Mouse (Mus musculus) CH12.LX (cell line): ENCODE data around the gene Fkbp11. TPM values are rescaled to one million over a fixed set of nuclear protein-coding genes. Genes with fewer than 3 reads are reported as not detected.

Experiments
- DNase-seq: peaks from one replicate; pipeline ENCODE4 v3.0.0-alpha.2; 2013; ENCODE audit errors: extremely low read depth
- H3K27ac ChIP-seq: 2 replicates; pipeline ENCODE4 v1.5.1; 2012; ENCODE audit warnings: low read depth, mild to moderate bottlenecking, control low read depth, moderate library complexity; ENCODE audit not compliant: insufficient read depth
- H3K27me3 ChIP-seq: replicated peaks from 2 replicates; pipeline ENCODE3; 2012; ENCODE audit warnings: inconsistent platforms
- H3K36me3 ChIP-seq, 2 experiments: replicated peaks in 1 of 2; 2 replicates each; pipeline versions ENCODE3 to v1.6.1; 2012; ENCODE audit warnings: inconsistent platforms in 1 of 2, low read length in 1 of 2, mild to moderate bottlenecking in 1 of 2, mixed read lengths in 1 of 2, moderate library complexity in 1 of 2; ENCODE audit not compliant: control insufficient read depth in 1 of 2, insufficient read depth in 1 of 2
- H3K4me1 ChIP-seq, 2 experiments: 2 replicates each; pipeline ENCODE4 v1.6.1; 2012; ENCODE audit warnings: inconsistent platforms in 1 of 2, moderate library complexity in 1 of 2; ENCODE audit not compliant: insufficient read depth in 2 of 2, control insufficient read depth in 1 of 2
- H3K4me2 ChIP-seq: 2 replicates; pipeline ENCODE4 v1.6.1; 2012; ENCODE audit warnings: low read depth, mild to moderate bottlenecking, control low read depth; ENCODE audit not compliant: poor library complexity, insufficient read depth, severe bottlenecking
- H3K4me3 ChIP-seq, 3 experiments: fragments of 150-350 bp in 1 of 3; sonication (generic) in 1 of 3; replicated peaks in 1 of 3; 2 replicates each; pipeline versions ENCODE3 to v1.5.1; 2011 to 2012; ENCODE audit warnings: low read depth in 2 of 3, low read length in 2 of 3, mild to moderate bottlenecking in 2 of 3, moderate library complexity in 2 of 3, control low read depth in 1 of 3, improper control_type of control experiment in 1 of 3, inconsistent platforms in 1 of 3, mixed read lengths in 1 of 3; ENCODE audit not compliant: poor library complexity in 1 of 3
- H3K79me2 ChIP-seq: replicated peaks from 2 replicates; pipeline ENCODE4 v1.6.1; 2012; ENCODE audit warnings: mild to moderate bottlenecking, moderate library complexity; ENCODE audit not compliant: control insufficient read depth, poor library complexity, insufficient read depth, severe bottlenecking; ENCODE audit errors: extremely low read depth
- H3K9ac ChIP-seq: 2 replicates; pipeline ENCODE4 v1.6.1; 2012; ENCODE audit warnings: low read depth, mild to moderate bottlenecking, control low read depth, moderate library complexity; ENCODE audit not compliant: insufficient read depth
- H3K9me3 ChIP-seq: replicated peaks from 2 replicates; pipeline ENCODE3; 2012; ENCODE audit warnings: low read length, inconsistent platforms, mixed read lengths
- BHLHE40 ChIP-seq: IDR thresholded peaks from 2 replicates; pipeline ENCODE4 v1.6.1; 2011; ENCODE audit warnings: mild to moderate bottlenecking, low read depth, low read length, improper control_type of control experiment
- CHD1 ChIP-seq: IDR thresholded peaks from 2 replicates; pipeline ENCODE4 v1.6.1; 2012; ENCODE audit warnings: low read depth, low read length, improper control_type of control experiment, inconsistent platforms
- E2F4 ChIP-seq: IDR thresholded peaks from 2 replicates; pipeline ENCODE4 v1.6.1; 2011; ENCODE audit warnings: low read depth, low read length, improper control_type of control experiment; ENCODE audit not compliant: insufficient replicate concordance
- ELF1 ChIP-seq: IDR thresholded peaks from 2 replicates; pipeline ENCODE4 v1.6.1; 2014; ENCODE audit warnings: low read depth, mild to moderate bottlenecking, inconsistent platforms, low read length, improper control_type of control experiment
- EP300 ChIP-seq: IDR thresholded peaks from 2 replicates; pipeline ENCODE4 v1.6.1; 2011; ENCODE audit warnings: low read length, improper control_type of control experiment
- ETS1 ChIP-seq: conservative IDR thresholded peaks from 2 replicates; pipeline ENCODE4 v1.6.1; 2012; ENCODE audit warnings: low read depth, mild to moderate bottlenecking, inconsistent platforms, low read length, improper control_type of control experiment, moderate library complexity
- GABPA ChIP-seq: IDR thresholded peaks from 2 replicates; pipeline ENCODE4 v1.6.1; 2012; ENCODE audit warnings: low read depth, low read length, improper control_type of control experiment, inconsistent platforms; ENCODE audit not compliant: insufficient replicate concordance
- KAT2A ChIP-seq: IDR thresholded peaks from 2 replicates; pipeline ENCODE4 v1.6.1; 2012; ENCODE audit warnings: low read length, improper control_type of control experiment, inconsistent platforms; ENCODE audit not compliant: insufficient replicate concordance
- MAX ChIP-seq: IDR thresholded peaks from 2 replicates; pipeline ENCODE4 v1.6.1; 2011; ENCODE audit warnings: low read length, improper control_type of control experiment
- MAZ ChIP-seq: IDR thresholded peaks from 2 replicates; pipeline ENCODE4 v1.6.1; 2012; ENCODE audit warnings: low read depth, mild to moderate bottlenecking, inconsistent platforms, low read length, improper control_type of control experiment, moderate library complexity
- MXI1 ChIP-seq: IDR thresholded peaks from 2 replicates; pipeline ENCODE4 v1.6.1; 2011; ENCODE audit warnings: mild to moderate bottlenecking, low read depth, low read length, improper control_type of control experiment
- POLR2AphosphoS2 ChIP-seq: IDR thresholded peaks from 2 replicates; pipeline ENCODE4 v1.6.1; 2011; ENCODE audit warnings: low read depth, low read length, improper control_type of control experiment
- RAD21 ChIP-seq: IDR thresholded peaks from 2 replicates; pipeline ENCODE4 v1.6.1; 2011; ENCODE audit warnings: low read depth, mild to moderate bottlenecking, low read length, improper control_type of control experiment, moderate library complexity
- SIN3A ChIP-seq: IDR thresholded peaks from 2 replicates; pipeline ENCODE4 v1.6.1; 2012; ENCODE audit warnings: low read length, improper control_type of control experiment, inconsistent platforms
- TCF12 ChIP-seq: IDR thresholded peaks from 2 replicates; pipeline ENCODE4 v1.6.1; 2014; ENCODE audit warnings: low read depth, mild to moderate bottlenecking, inconsistent platforms, low read length, improper control_type of control experiment
- UBTF ChIP-seq: IDR thresholded peaks from 2 replicates; pipeline ENCODE4 v1.6.1; 2012; ENCODE audit warnings: low read depth, mild to moderate bottlenecking, inconsistent platforms, low read length, improper control_type of control experiment, moderate library complexity
- USF2 ChIP-seq: conservative IDR thresholded peaks from 2 replicates; pipeline ENCODE4 v1.6.1; 2011; ENCODE audit warnings: low read depth, low read length, improper control_type of control experiment
- ZKSCAN1 ChIP-seq: IDR thresholded peaks from 2 replicates; pipeline ENCODE4 v1.6.1; 2012; ENCODE audit warnings: low read depth, inconsistent platforms, low read length, improper control_type of control experiment, borderline replicate concordance
- ZMIZ1 ChIP-seq: IDR thresholded peaks from 2 replicates; pipeline ENCODE4 v1.6.1; 2012; ENCODE audit warnings: low read depth, mild to moderate bottlenecking, inconsistent platforms, low read length, improper control_type of control experiment
- ZNF384 ChIP-seq: IDR thresholded peaks from 2 replicates; pipeline ENCODE4 v1.6.1; 2012; ENCODE audit warnings: low read depth, low read length, improper control_type of control experiment, inconsistent platforms
- dilution Hi-C: fragments of 300-500 bp; cut with MboI; formaldehyde crosslinking; loops from 2 replicates; pipeline ENCODE4 v1.14.3; 2020; ENCODE audit warnings: low sequenced_read_pairs; ENCODE audit not compliant: extremely low pct_unique_long_range_greater_than_20kb, extremely low pct_ligation_motif_present
- in situ Hi-C: fragments of 300-500 bp; cut with MboI; formaldehyde crosslinking; loops from 3 replicates; pipeline ENCODE4 v1.14.3; 2019; ENCODE audit warnings: low sequenced_read_pairs, low pct_ligation_motif_present, low pct_unique_long_range_greater_than_20kb, mixed read lengths
- polyA plus RNA-seq: library from polyadenylated mRNA; unstranded; fragments of >175 nt; gene quantifications from 2 replicates; pipeline ENCODE4 v1.2.1, GENCODE M21; 2012; ENCODE audit warnings: low read depth; ENCODE audit not compliant: insufficient read length
- total RNA-seq, 2 experiments: library from RNA; depleted of rRNA; stranded (reverse); fragments of 300-350 nt in 1 of 2; fragments of >200 nt in 1 of 2; gene quantifications; 2 replicates each; pipeline ENCODE4 v1.2.3; 2012 to 2014

Gene Fkbp11
- total and polyA plus RNA-seq, 3 experiments = 21.0 to 75.0 (median 22.2) TPM

DNA sequence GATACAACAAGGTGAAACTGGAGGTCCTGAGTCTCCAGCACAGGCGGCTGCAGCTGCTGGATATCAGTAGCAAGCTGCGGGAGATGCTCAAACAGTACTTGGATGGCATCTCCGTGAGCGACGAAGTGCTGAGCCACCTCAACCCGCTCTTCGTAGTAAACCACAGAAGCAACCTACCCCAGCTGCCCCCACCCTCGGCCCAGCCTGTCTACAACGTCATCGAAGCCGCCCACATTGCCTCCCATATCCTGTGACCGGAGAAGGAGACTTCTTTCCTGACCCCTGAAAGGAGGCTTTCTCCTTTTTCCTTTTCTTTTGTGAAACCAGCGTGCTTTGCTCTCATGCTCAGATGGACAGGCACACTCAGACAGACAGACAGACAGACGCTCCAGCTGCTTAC lies 5.1 kb downstream of the Fkbp11 start:
- no peaks in the 10 kb centered on the region for H3K4me1 ChIP-seq
- in situ Hi-C loops (loop anchor here (5.0 kb wide), 1 partner anchor 79 kb away; no protein-coding TSS in a partner anchor), dilution Hi-C loops (no loop called here)
- no peak overlapping the region for H3K9ac ChIP-seq
- H3K79me2 ChIP-seq = no peaks in the 10 kb centered on the region
- H3K4me2 ChIP-seq = no peak overlapping the region
- no peak for DNase-seq
- H3K9me3 ChIP-seq = no peaks in the 10 kb centered on the region
- peaks cover 0 to 8% of the 10 kb centered on the region in 2 experiments for H3K36me3 ChIP-seq
- H3K27ac ChIP-seq = no peak overlapping the region
- H3K27me3 ChIP-seq = no peaks in the 10 kb centered on the region
- H3K4me3 ChIP-seq = no peak overlapping the region
- TF ChIP-seq GABPA = no peak
- TF ChIP-seq BHLHE40 = no peak
- no peak for TF ChIP-seq ZKSCAN1

DNA sequence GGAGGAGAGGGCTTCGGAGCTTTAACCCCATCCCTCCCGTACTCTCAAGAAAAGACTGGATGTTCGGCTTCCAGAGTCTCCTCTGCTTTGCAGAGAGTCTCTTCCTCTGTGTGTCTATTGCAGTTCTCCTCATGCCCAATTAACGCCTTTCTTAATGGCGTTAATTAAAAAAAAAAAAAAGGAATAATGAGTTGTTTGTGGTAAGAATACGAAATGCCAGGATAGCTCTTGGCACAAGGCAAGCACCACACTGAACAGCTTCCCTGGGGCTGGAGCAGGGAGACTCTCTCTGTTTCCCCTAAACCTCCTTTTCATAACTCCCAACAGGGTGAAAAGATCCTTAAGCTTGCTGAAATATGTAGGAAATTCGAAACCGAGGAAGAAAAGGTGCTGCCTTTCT lies 5.8 kb downstream of the Fkbp11 start:
- Histone ChIP-seq H3K27me3 (no peaks in the 10 kb centered on the region), H3K4me3 (no peak overlapping the region), H3K4me1 (no peaks in the 10 kb centered on the region), H3K4me2 (no peak overlapping the region), H3K9ac (no peak overlapping the region), H3K79me2 (no peaks in the 10 kb centered on the region), H3K9me3 (no peaks in the 10 kb centered on the region), H3K27ac (no peak overlapping the region), H3K36me3 (peaks cover 0 to 8% of the 10 kb centered on the region in 2 experiments)
- no peak for TF ChIP-seq BHLHE40
- no peak for TF ChIP-seq SIN3A
- no peak for TF ChIP-seq USF2
- TF ChIP-seq GABPA = no peak
- no peak for TF ChIP-seq KAT2A
- TF ChIP-seq UBTF = no peak
- no peak for TF ChIP-seq POLR2AphosphoS2
- TF ChIP-seq MXI1 = no peak
- TF ChIP-seq MAZ = no peak
- TF ChIP-seq RAD21 = no peak
- TF ChIP-seq E2F4 = no peak
- TF ChIP-seq ZNF384 = no peak
- no peak for TF ChIP-seq MAX
- TF ChIP-seq EP300 = no peak
- no peak for TF ChIP-seq CHD1
- no peak for TF ChIP-seq ELF1
- TF ChIP-seq TCF12 = no peak
- TF ChIP-seq ETS1 = no peak
- no peak for TF ChIP-seq ZMIZ1
- dilution Hi-C loops = no loop called here
- in situ Hi-C loops = loop anchor here (5.0 kb wide), 1 partner anchor 80 kb away; no protein-coding TSS in a partner anchor
- DNase-seq = no peak
